Mouse (Mus musculus) urinary bladder, postnatal 36 days (tissue): Measurements from ENCODE around the gene Adipoq.
"Not testable (repeated sequence)": the region's sequence is repeated elsewhere in the genome, so short reads cannot be mapped to it uniquely, and the experiment has no call there.

ENCODE experiments used
- DNase-seq, 2 experiments: peaks; one replicate each; pipeline ENCODE4 v3.0.0; 2022; ENCODE audit warnings: low spot score in 2 of 2, mixed read lengths in 1 of 2

The Adipoq gene

GRCm38 (mm10) chr16:23146280-23146679, at the start of gene Adipoq:
Adipoq (plus strand) TSS chr16:23146536.
- DNase-seq, result peak in 1 of 2 experiments; percentile 38

GRCm38 (mm10) chr16:23096886-23097285, 49.5 kb upstream of the Adipoq start:
- DNase-seq, result not testable (repeated sequence)

GRCm38 (mm10) chr16:23097290-23098104, 48.8 kb upstream of the Adipoq start:
- DNase-seq, result not testable (repeated sequence)

DNA sequence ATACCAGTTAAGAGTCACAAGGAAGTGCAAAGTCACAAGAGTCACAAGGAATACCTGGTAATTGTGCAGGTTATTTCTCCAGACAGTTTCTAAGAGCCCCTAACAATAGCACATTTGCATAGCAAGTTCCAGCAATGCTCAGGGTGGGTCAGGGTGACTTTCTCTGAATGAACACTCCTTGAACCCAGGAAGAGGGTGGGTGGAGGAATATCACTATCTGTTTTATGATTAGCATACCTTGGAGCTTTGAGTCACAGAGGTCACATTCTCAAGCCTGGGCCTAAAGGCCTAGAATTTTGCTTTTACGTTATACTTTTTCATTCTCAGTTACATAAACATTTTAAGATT, 48.3 kb upstream of the Adipoq start:
- DNase-seq, result not testable (repeated sequence)

DNA sequence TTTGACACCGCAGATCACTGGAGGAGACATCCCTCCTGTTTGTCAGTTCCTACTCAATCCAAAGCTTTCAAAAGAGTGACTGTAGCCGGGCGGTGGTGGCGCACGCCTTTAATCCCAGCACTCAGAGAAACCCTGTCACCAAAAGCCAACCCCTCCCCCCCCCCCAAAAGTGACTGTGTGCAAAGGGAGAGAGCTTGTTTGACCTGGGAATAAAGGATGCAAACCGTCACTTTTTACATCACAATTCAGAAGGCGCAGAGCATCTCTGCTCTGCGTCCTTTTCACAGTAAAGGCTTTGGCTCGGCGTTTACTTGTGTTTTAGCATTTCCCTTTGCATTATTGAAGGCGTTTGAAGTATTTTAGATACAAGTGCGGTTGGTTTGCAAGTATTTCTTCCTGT, 46.7 kb upstream of the Adipoq start:
- DNase-seq, result no peak

DNA sequence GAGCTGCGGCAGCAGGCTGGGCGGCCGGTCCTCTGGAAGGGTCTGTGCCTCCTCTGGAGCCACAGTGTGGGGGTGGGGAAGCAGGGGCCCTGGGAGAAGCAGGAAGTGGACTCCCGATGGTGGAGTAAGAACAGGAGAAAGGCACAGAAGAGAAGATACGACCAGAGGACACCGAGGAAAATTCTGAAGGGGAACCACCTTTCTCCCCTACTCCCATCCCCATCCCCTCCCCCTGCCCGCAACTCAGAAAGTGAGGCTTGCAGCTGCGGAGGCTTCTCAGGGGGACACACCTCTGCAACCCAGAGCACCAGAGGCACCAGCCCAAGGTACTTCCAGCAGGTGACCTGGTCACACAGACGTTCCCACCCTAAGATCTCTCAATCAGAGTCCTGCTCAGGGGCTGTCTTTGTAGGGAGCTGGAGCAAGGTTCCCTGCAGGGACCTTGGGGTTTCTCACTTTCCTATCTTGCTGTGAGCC, 46.2 kb upstream of the Adipoq start:
- no peak for DNase-seq

DNA sequence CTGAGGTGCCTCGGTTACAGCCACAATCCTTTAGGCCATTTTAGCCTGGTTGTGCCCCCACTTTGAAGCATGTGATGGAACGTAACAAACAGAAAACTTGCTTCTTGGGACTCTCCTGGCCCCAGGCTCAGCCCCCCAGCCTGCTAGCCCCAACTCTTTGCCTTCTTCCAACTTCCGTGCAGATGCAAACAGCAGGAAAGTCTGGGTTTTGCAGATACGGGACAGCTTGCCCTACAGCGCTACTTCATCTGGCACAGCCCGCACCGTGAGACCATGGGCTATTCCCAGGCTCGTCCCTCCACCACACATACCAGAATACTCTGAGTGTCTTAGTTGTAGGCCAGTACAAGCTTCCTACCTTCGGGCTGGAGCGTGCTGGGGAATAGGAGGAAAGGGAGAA, 45.7 kb upstream of the Adipoq start:
- DNase-seq, result no peak

DNA sequence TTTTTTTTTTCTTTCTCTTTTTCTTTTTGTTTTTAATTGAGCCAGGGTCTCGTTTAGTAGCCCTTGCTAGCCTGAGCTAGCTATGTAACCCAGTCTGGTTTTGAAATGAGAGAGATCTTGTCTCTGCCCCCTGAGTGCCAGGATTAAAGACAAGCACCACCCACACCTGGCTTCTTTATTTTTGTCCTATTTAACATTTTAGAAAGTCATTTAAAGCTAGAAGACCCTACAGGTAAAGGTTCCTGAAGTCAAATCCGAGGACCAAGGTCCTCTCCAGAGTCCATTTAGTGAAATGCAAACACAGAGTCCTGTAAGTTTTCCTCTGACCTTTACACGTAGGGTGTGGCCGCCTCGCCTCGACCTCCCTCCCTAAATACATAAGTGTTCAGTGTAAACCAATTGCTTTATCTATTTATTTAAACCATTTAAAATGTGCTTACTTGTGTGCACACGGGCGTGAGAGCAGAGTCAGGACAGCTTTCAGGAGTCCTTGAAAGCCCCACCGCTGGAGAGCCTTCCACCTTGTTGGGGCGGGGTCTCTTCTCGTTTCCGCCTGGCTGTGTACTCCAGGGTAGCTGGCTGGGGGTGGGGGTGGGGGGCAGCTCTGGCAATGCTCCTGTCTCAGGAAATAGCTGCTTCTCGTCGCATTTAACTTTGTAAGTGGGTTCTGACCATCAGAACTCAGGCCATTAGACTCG, 43.8 kb upstream of the Adipoq start:
- no peak for DNase-seq

- no peak for DNase-seq
These were observed 43.1 kb upstream of the Adipoq start for GRCm38 (mm10) chr16:23103038-23103745.

GRCm38 (mm10) chr16:23103841-23104240, 42.5 kb upstream of the Adipoq start:
- DNase-seq, result no peak

DNA sequence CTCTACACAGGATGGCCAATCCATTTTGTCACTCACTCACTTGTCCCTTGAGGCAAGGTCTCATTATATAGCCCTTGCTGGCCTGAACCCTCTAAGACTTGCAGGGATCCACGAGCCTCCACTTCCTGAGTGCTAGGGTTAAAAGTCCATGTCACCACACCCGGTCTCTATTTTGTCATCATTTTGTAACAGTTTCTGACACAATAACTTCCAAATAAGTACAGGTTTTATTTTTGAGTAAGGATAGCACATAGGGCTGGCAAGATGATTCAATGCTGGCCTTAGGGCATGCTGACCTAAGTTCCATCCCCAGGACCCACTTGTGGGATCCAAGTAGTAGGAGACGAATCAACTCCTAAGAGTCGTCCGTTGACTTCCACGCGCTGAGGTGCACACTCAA, 40.2 kb upstream of the Adipoq start:
- DNase-seq, result no peak

DNA sequence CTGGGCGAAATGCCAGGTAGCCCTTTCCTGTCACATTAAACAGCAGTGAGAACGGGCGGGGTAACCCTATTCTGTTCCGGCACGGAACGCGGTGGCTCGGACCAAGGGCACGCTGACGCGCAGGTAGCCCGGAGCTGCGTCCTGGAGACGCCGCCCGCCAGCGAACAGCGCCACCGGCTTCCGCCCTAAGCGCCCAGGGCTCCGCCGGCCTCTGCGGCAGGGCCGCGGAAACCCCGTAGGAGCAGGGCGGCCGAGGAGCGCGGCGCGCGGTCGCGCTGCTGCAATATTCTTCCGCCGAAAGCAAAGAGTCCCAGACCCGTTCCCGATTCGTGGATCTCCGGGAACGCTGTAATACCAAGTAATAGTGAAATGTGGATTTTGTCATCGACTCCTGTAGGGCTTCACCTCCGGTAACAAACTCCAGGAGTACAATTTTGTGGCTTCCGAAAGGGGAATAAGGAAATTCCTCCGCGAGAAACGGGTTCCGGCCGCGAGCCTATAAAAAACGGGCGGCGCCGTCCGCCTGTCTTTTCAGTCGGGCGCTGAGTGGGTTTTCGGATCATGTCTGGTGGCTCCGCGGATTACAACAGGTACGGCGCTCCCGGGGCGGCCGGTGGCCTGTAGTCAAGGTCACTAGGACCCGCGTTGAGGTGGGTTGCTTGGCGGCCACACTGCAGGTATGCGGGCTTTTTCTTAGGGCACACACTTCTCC, 38.9 kb upstream of the Adipoq start, which contains the start of gene Eif4a2:
TSS of gene Eif4a2 (plus strand) at position 214 of the 712 bp plus-strand sequence.
- DNase-seq, result peak; percentile 92

DNA sequence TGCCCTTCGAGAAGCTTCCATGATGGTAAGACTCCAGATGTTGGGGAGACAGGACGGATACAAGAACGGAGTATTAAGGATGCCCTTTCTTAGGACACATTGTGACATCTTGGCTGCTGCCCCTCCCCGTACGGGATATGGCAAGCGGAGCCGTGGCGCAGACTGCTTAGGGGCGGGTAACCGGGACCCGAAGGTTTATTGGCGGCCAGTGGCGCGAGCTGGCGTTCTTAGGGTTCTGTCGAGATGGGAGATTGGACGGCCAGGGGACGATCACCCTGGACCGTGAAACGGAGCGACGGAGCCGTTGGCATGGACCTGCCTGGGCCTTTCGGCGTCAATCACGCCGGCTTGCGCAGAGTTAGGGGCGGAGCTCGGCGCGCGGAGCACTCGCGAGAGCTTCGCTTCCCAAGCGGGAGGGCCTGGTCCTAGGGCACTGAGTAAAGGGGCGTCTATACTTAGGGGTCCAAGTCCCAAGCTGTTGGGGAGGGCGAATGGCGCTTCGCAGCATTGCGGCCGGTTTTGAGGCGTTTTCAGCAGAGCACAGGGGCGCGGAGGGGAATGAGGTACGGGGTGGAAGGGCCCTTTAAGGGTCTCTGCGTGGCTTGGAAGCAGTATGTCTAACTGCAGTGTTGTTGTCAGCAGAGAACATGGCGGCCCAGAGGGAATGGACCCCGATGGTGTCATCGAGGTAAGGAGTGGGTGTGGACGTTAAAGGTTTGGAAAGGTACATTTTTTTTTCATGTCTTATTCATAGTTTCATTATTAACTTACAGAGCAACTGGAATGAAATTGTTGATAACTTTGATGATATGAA, 38.2 kb upstream of the Adipoq start:
- DNase-seq, result peak; percentile 80 to 83

DNA sequence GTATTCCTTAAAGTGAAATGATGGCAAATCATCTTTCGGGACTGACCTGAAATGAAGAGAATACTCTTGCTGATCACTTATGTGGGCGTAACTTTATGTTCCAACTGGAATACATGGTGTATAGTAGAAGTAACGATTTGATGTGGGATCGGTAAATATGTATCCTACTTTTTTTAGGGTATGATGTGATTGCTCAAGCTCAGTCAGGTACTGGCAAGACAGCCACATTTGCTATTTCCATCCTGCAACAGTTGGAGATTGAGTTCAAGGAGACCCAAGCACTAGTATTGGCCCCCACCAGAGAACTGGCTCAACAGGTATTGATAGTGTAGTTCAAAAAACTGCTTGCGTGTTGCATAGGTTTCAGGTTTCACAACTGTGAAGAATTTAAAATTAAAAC, 37.4 kb upstream of the Adipoq start:
- no peak for DNase-seq

DNA sequence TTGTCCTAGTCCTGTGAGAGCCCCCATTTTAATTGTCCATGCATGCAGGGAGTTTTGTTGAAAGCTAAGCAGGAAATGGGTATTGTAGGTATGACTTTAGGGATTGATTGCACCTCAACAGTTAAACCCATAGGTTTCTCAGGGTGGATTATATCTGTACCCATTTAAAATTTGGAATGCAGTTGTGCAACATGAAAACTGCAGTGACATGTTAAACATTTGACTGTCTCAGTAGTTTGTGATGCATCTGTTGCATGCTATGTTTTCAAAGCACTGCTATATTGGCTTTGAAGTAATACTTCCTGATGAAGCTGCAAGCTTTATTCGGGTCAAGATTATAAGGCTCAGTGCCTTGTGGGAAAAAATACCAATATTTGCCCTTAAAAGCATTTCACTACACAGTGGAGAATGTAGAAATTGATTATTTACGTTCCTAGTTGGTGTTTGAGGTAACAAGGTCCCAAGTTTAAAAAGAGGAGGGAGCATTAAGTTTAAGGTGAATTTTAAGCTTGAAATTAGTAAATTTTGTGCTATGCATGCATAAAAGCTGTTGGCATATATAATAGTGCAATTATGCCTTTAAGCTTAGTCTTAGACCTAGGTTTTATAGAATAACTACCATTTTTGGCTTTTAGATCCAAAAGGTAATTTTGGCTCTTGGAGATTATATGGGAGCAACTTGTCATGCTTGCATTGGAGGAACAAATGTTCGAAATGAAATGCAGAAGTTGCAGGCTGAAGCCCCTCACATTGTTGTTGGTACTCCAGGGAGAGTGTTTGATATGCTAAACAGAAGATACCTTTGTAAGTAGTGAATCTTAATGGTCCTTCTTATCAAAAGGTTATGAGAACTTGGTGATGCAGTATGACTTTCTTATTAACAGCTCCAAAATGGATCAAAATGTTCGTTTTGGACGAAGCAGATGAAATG, 36.7 kb upstream of the Adipoq start:
- no peak for DNase-seq

DNA sequence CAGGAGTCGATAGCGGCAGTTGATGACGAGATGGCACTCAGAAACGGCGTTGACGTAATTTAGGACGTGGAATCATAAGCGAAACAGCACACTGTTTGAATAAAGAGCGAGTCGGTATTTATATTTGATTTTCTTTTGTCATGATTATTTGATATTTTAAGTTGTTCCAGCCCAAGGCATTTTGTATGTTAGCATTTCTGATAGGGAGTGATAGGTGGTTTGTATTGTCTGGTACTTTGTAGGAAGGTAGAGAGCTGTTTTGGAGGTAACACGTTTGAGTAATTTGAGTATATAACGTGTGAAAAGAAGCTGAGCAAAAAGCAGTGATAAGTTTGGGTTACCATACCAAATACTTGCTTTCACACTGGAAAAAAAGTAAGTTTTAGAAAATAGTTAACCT, 34.0 kb upstream of the Adipoq start:
- DNase-seq, result no peak

GRCm38 (mm10) chr16:23112861-23113435, 33.4 kb upstream of the Adipoq start:
- DNase-seq, result no peak

- DNase-seq, result no peak
These were observed 32.4 kb upstream of the Adipoq start for GRCm38 (mm10) chr16:23113903-23114302.
